In genomic region chr3:86862939-86863311, GRCm38 (mm10) we compare ENCODE assay signal across 11 mouse cellular contexts. TPM values are rescaled to one million over a fixed set of nuclear protein-coding genes. Genes with fewer than 3 reads are reported as not detected.
DNase-seq lines count a peak whose midpoint lies in the region; ATAC-seq and TF ChIP-seq lines count a peak whose summit lies in the region.
"Had no signal": no experiment of that assay in that cellular context is flagged by ENCODE, and none has a peak within 500 bp of the region (broad histone marks: within the 10 kb centered on the region; RNA-seq: fewer than 3 reads in every experiment).

No protein-coding gene starts in this region.

- H3K36me3 ChIP-seq in hindbrain, embryonic 10.5 days: no peaks in the 10 kb centered on the region
- H3K36me3 ChIP-seq in midbrain, embryonic 15.5 days (replicated peaks): no peaks in the 10 kb centered on the region
- H3K36me3 ChIP-seq in lung, postnatal 0 days (ENCODE audit: insufficient read depth, low read length): no peaks in the 10 kb centered on the region
- H3K36me3 ChIP-seq: G1E; liver, embryonic 13.5 days had no signal

- no peaks in the 10 kb centered on the region for H3K27me3 ChIP-seq in hindbrain, embryonic 10.5 days (ENCODE audit: insufficient read depth, poor library complexity, severe bottlenecking)
- no peaks in the 10 kb centered on the region for H3K27me3 ChIP-seq in midbrain, embryonic 15.5 days (replicated peaks)
- H3K27me3 ChIP-seq in lung, postnatal 0 days (replicated peaks; ENCODE audit: insufficient read depth, low read length): no peaks in the 10 kb centered on the region
- H3K27me3 ChIP-seq: liver, embryonic 13.5 days had no signal

- TF ChIP-seq CTCF in brain, embryonic 14.5 days (IDR thresholded peaks at IDR 0.05; ENCODE audit: borderline replicate concordance, extremely low read depth, insufficient read depth, insufficient read length): no peak
- no peak for TF ChIP-seq CTCF in lung, postnatal 0 days (IDR thresholded peaks at IDR 0.05)

- peaks cover 47% of the 10 kb centered on the region for H3K4me1 ChIP-seq in hindbrain, embryonic 10.5 days (replicated peaks)
- peaks cover 40% of the 10 kb centered on the region for H3K4me1 ChIP-seq in midbrain, embryonic 15.5 days
- H3K4me1 ChIP-seq in lung, postnatal 0 days (ENCODE audit: insufficient read depth, low read depth, low read length): no peaks in the 10 kb centered on the region
- H3K4me1 ChIP-seq: liver, embryonic 13.5 days had no signal

- no peak for TF ChIP-seq EP300 in lung, postnatal 0 days (IDR thresholded peaks at IDR 0.05)

- peak; percentile 95 for ATAC-seq in midbrain, embryonic 15.5 days (replicated peaks)
- no peak for ATAC-seq in erythroid progenitor cell, adult 5-6 weeks (replicated peaks; ENCODE audit: low FRiP score, poor library complexity, severe bottlenecking)
- ATAC-seq in lung, postnatal 0 days: no peak

- peak overlapping the region; percentile 87 for H3K27ac ChIP-seq in hindbrain, embryonic 10.5 days
- peak overlapping the region; percentile 61 for H3K27ac ChIP-seq in midbrain, embryonic 15.5 days
- no peak overlapping the region for H3K27ac ChIP-seq in lung, postnatal 0 days (ENCODE audit: low read length)
- H3K27ac ChIP-seq: liver, embryonic 13.5 days had no signal

- no peak overlapping the region for H3K9ac ChIP-seq in midbrain, embryonic 15.5 days
- no peak overlapping the region for H3K9ac ChIP-seq in lung, postnatal 0 days (replicated peaks; ENCODE audit: low read depth)
- H3K9ac ChIP-seq: liver, embryonic 13.5 days had no signal

- peak overlapping the region; percentile 38 for H3K4me2 ChIP-seq in midbrain, embryonic 15.5 days
- H3K4me2 ChIP-seq in lung, postnatal 0 days (replicated peaks; ENCODE audit: low read depth, low read length): no peak overlapping the region
- H3K4me2 ChIP-seq: liver, embryonic 13.5 days had no signal

- no peaks in the 10 kb centered on the region for H3K9me3 ChIP-seq in hindbrain, embryonic 10.5 days
- no peaks in the 10 kb centered on the region for H3K9me3 ChIP-seq in midbrain, embryonic 15.5 days
- H3K9me3 ChIP-seq in lung, postnatal 0 days (ENCODE audit: low read length): no peaks in the 10 kb centered on the region
- H3K9me3 ChIP-seq: G1E; liver, embryonic 13.5 days had no signal

- peak; percentile 14 for DNase-seq in kidney, adult 11 months
- DNase-seq in kidney, adult 8-10 months: no peak
- DNase-seq in brain, embryonic 14.5 days (ENCODE audit: low read depth): peak; percentile 88
- peak; percentile 81 for DNase-seq in hindbrain, embryonic 10.5 days (ENCODE audit: low spot score)
- DNase-seq in gastrocnemius, adult 18-20 months (ENCODE audit: low spot score): no peak
- no peak for DNase-seq in lung, postnatal 0 days (ENCODE audit: low spot score)
- DNase-seq: liver, embryonic 13.5 days had no signal

- peak overlapping the region; percentile 39 for H3K4me3 ChIP-seq in hindbrain, embryonic 10.5 days
- H3K4me3 ChIP-seq in midbrain, embryonic 15.5 days: no peak overlapping the region
- no peak overlapping the region for H3K4me3 ChIP-seq in lung, postnatal 0 days (ENCODE audit: low read depth, low read length)
- H3K4me3 ChIP-seq: erythroblast, embryonic 14.5 days; liver, embryonic 13.5 days had no signal

- WGBS in hindbrain, embryonic 10.5 days: 11% methylated on average over 3 of the region's 3 CpGs
- WGBS in midbrain, embryonic 15.5 days: 5% methylated on average over 3 of the region's 3 CpGs
- WGBS in lung, postnatal 0 days: 23% methylated on average over 3 of the region's 3 CpGs

- TF ChIP-seq POLR2A in brain, embryonic 14.5 days (IDR thresholded peaks at IDR 0.05; ENCODE audit: borderline replicate concordance, extremely low read depth, insufficient read depth, insufficient read length, poor library complexity, severe bottlenecking): no peak

RNA-seq across cellular contexts. Expression of gene Dclk2, which starts 57.7 kb away (rescaled TPM):
- 190 and 227 TPM in 2 replicates for polyA plus RNA-seq in brain, embryonic 14.5 days (2012; rRNA removed)
- 20.4 and 38.9 TPM in 2 replicates for polyA plus RNA-seq in hindbrain, embryonic 10.5 days (2016; fragmentation: Nextera tagmentation; extraction: Ambion mirVana)
- 95.5 and 98.0 TPM in 2 replicates for polyA plus RNA-seq in midbrain, embryonic 15.5 days (2015; fragmentation: Nextera tagmentation; extraction: Ambion mirVana)
- total RNA-seq in erythroid progenitor cell, adult 5-6 weeks (2015; ENCODE audit: low replicate concordance): 57.7 and 65.0 TPM in 2 replicates
- total RNA-seq in erythroid progenitor cell, adult 5-6 weeks (2017; ENCODE audit: low replicate concordance): 36.8 and 66.1 TPM in 2 replicates
- total RNA-seq in gastrocnemius, adult 18-20 months (2021): under 1 TPM; 0.21 to 0.66 TPM
- 1.6 and 2.1 TPM in 2 replicates for polyA plus RNA-seq in lung, postnatal 0 days (2015; fragmentation: Nextera tagmentation; extraction: Ambion mirVana)
- polyA plus RNA-seq: G1E had no signal

Comparison
In these comparisons a context has a peak if more than half of its experiments do, and no peak if none do; other contexts are left out.
1. DNase-seq: peak in kidney, adult 11 months (single experiment), brain, embryonic 14.5 days (single experiment) and hindbrain, embryonic 10.5 days (single experiment); none in kidney, adult 8-10 months (0 of 2), gastrocnemius, adult 18-20 months (single experiment) and lung, postnatal 0 days (single experiment).